In genomic region chr1:74331046-74331681, GRCm38 (mm10) we compare ENCODE assay signal across 7 mouse cellular contexts. TPM values are rescaled to one million over a fixed set of nuclear protein-coding genes. Genes with fewer than 3 reads are reported as not detected.
DNase-seq lines count a peak whose midpoint lies in the region.

No protein-coding gene starts in this region.

- H3K4me1 ChIP-seq in heart, embryonic 10.5 days = peaks cover 48% of the 10 kb centered on the region
- peaks cover 48% of the 10 kb centered on the region for H3K4me1 ChIP-seq in limb, embryonic 10.5 days

- no peak overlapping the region for H3K4me3 ChIP-seq in heart, embryonic 10.5 days
- H3K4me3 ChIP-seq in limb, embryonic 10.5 days = no peak overlapping the region

- WGBS in heart, embryonic 10.5 days = 73% methylated on average over 4 of the region's 4 CpGs
- WGBS in limb, embryonic 10.5 days = 88% methylated on average over 4 of the region's 4 CpGs

- peaks cover 12% of the 10 kb centered on the region; the same call in 1 of the 2 replicates for H3K36me3 ChIP-seq in heart, embryonic 10.5 days
- peaks cover 2% of the 10 kb centered on the region; the same call in 1 of the 2 replicates for H3K36me3 ChIP-seq in limb, embryonic 10.5 days

- H3K27ac ChIP-seq in heart, embryonic 10.5 days = peak overlapping the region; percentile 80; the same call in 1 of the 2 replicates
- H3K27ac ChIP-seq in limb, embryonic 10.5 days = peak overlapping the region; percentile 82

- DNase-seq in ovary, postnatal 14 days (ENCODE audit: low spot score) = peak; percentile 13
- DNase-seq in ovary, adult 18-20 months (ENCODE audit: low spot score) = no peak
- DNase-seq in heart, embryonic 10.5 days (ENCODE audit: low spot score) = no peak
- DNase-seq in limb, embryonic 10.5 days (ENCODE audit: low spot score) = no peak
- DNase-seq in thymus, postnatal 4 days = no peak
- no peak for DNase-seq in spleen, postnatal 14 days (ENCODE audit: low spot score in 2 of 2)
- DNase-seq in urinary bladder, postnatal 4 days (ENCODE audit: low spot score in 2 of 2) = no peak

- no peaks in the 10 kb centered on the region for H3K9me3 ChIP-seq in heart, embryonic 10.5 days
- H3K9me3 ChIP-seq in limb, embryonic 10.5 days (replicated peaks) = no peaks in the 10 kb centered on the region

- H3K27me3 ChIP-seq in heart, embryonic 10.5 days (ENCODE audit: insufficient read depth, poor library complexity, severe bottlenecking) = no peaks in the 10 kb centered on the region
- no peaks in the 10 kb centered on the region for H3K27me3 ChIP-seq in limb, embryonic 10.5 days (ENCODE audit: low read depth, poor library complexity, severe bottlenecking)

RNA-seq across cellular contexts. Expression of gene Tmbim1, which starts 25.7 kb away (rescaled TPM):
- polyA plus RNA-seq in heart, embryonic 10.5 days (2016; fragmentation: Nextera tagmentation; extraction: Ambion mirVana) = 25.5 and 33.1 TPM in 2 replicates
- 10.7 and 12.0 TPM in 2 replicates for polyA plus RNA-seq in limb, embryonic 10.5 days (2016; fragmentation: Nextera tagmentation; extraction: Ambion mirVana)

RNA-seq across cellular contexts. Expression of gene Catip, which starts 30.7 kb away (rescaled TPM):
- polyA plus RNA-seq in heart, embryonic 10.5 days (2016; fragmentation: Nextera tagmentation; extraction: Ambion mirVana) = 0.20 and 0.28 TPM in 2 replicates
- polyA plus RNA-seq in limb, embryonic 10.5 days (2016; fragmentation: Nextera tagmentation; extraction: Ambion mirVana) = 0.29 and 0.38 TPM in 2 replicates

RNA-seq across cellular contexts. Expression of gene Slc11a1, which starts 43.8 kb away (rescaled TPM):
- polyA plus RNA-seq in heart, embryonic 10.5 days (2016; fragmentation: Nextera tagmentation; extraction: Ambion mirVana) = 1.1 and 1.6 TPM in 2 replicates
- 0.69 and 1.2 TPM in 2 replicates for polyA plus RNA-seq in limb, embryonic 10.5 days (2016; fragmentation: Nextera tagmentation; extraction: Ambion mirVana)

RNA-seq across cellular contexts. Expression of gene Pnkd, which starts 46.4 kb away (rescaled TPM):
- polyA plus RNA-seq in heart, embryonic 10.5 days (2016; fragmentation: Nextera tagmentation; extraction: Ambion mirVana) = 170 and 253 TPM in 2 replicates
- 113 and 121 TPM in 2 replicates for polyA plus RNA-seq in limb, embryonic 10.5 days (2016; fragmentation: Nextera tagmentation; extraction: Ambion mirVana)

RNA-seq across cellular contexts. Expression of gene Aamp, which starts 46.6 kb away (rescaled TPM):
- polyA plus RNA-seq in heart, embryonic 10.5 days (2016; fragmentation: Nextera tagmentation; extraction: Ambion mirVana) = 224 and 261 TPM in 2 replicates
- 263 and 272 TPM in 2 replicates for polyA plus RNA-seq in limb, embryonic 10.5 days (2016; fragmentation: Nextera tagmentation; extraction: Ambion mirVana)
